Mouse (Mus musculus) CH12F3 (cell line): ENCODE results near the gene Tsc22d1.

ENCODE experiments used
- in situ Hi-C: fragments of 300-500 bp; cut with MboI; formaldehyde crosslinking; loops from 2 replicates; pipeline ENCODE4 v1.14.3; 2020; ENCODE audit warnings: low sequenced_read_pairs

Gene Tsc22d1

DNA sequence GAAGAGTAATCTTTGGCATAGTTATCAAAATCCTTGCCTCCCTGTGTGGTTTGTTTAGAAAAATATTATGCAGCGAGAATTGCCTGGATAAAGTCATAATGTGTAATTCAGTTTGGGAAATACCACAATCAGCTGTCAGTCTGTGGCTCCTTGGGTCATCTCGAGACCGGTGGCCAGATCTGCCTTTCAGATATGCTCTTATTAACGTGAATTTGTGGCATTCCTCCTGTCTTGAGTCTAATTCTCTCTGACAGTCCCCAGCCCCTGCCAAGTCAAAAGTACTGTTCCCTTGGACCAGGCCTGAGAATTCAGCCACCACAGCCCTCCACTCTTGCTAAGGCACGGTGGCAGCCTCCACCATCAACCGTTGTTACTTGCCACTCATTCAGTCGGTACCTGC lies 97.2 kb downstream of the Tsc22d1 start:
- in situ Hi-C loops: no loop called here

DNA sequence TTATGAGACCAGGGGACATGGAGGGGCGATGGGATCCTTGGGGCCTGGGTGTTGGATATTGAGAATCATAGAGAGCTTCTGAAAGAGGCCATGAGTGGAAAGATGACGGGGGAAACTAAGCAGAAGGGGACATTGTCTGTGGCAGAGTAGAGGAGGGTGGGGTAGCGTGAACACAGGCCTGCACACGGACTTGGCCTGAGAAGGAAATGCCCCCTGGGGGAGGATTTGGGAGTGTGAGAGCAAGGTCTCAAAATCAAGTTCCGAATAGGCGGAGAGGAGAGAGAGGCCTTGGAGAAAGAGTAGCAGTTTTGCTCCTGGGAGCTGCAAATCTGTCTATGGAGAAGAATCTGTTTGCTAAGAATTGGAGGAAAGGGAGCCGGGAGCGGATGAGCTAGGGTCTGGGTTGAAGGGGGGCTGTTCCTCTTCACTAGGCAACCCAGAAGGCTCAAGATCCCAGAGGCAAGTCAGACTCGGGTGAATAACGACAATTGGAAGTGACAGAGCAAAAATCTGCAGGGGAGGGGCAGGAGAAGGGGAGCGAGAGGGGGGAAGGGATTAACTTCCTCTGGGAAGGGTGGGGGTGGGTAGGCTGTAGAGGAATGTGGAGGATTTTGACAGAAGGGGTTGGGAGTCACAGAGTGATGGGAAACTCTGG lies 98.8 kb downstream of the Tsc22d1 start:
- in situ Hi-C loops: no loop called here

DNA sequence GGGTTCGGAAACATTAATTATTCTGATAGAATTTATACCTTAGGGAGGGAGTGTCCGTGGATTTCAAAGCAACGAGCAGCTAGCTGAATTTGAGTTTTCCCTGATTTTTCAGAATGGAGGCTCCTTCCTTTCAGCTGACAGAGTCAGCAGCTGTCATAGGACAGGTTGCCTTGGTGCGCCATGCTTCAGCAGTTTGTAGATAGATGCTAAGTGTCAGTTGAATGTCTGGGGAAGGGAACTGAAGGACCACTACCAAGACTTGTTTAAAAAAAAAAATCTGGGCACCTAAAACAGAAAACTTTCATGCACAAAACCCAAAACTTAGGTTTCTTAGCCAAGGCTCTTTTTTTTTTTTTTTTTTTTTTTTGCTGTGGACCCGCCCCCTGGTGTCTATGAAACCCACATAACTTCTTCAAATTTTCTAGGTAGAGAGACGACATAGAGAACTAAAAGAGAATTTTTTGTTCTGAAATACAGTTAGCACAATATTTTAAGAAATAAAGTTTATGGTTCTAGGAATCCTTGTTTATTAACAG lies 99.4 kb downstream of the Tsc22d1 start:
- in situ Hi-C loops: no loop called here

DNA sequence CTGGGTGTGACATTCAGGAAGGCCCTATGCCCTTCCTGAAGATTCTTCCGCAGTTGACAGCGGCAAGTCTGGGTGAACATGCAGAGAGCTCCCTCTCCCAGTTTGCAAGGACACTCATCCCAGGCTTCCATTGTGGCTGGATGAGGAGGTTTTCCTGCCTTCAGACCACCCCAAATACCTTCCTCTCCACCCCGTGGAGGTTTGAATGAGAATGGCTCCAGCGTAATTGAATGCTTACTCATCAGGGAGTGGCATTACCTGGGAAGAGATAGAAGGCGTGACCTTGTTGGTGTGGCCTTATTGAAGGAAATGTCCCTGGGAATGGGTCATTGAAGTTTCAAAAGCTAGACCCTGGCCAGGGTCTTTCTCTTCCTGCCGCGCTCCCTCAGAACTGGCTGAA lies 100.9 kb downstream of the Tsc22d1 start:
- in situ Hi-C loops: no loop called here

DNA sequence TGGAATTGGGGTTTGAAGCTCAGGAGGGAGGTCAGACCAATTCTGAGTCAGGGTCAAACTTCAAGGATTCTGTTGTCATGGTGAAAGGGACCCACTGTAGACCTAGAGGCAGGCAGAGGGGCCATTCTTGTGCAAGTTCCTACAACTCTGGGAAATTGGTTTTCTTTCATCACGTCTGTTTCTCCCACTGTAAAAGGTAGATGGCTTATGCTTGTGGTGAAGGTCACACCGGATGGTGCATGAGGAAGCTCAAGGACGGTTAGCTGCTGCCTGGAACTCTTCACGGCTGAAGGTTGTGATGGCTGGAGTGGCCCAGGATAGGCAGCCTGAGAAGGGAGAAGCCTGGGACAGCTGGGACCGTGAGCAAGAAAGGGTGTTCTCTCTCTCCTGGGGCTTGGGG lies 103.5 kb downstream of the Tsc22d1 start:
- in situ Hi-C loops: no loop called here

DNA sequence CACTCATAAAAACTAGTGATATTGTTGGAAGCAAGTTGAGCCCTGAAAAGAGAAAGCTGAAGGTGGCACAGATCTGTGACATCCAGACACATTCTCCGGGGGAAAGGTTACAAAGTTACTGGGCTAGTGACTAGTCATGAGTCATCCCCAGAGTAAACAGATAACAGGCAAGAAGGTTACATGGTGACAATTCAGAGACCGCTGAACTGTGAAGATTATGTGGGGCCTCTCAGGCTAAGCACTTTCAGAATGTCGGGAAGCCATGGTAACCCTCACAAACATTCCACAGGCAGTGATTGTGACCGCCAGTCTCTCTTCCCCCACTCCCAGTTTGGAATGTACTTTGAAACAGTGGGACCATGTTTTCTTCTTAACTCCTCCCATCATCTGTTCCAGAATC lies 105.8 kb downstream of the Tsc22d1 start:
- in situ Hi-C loops: no loop called here

DNA sequence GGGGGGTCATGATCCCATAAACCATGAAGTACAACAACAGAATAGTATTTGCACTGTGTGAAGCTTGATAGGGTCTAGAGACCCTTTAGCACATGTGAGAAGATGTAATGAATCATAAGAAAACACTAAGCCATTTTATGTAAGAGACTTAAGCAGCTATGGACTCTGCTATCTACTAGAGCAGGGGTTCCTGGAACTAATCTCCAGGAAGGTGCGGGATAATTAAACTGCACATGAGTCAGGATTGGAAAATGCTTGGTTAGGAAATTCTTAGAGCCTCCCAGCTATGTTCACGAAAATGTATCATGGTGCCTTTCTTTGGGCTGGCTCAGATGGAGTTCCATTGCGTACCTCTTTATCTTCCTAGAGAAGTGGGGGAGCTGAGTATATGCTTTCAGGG lies 106.5 kb downstream of the Tsc22d1 start:
- in situ Hi-C loops: no loop called here

DNA sequence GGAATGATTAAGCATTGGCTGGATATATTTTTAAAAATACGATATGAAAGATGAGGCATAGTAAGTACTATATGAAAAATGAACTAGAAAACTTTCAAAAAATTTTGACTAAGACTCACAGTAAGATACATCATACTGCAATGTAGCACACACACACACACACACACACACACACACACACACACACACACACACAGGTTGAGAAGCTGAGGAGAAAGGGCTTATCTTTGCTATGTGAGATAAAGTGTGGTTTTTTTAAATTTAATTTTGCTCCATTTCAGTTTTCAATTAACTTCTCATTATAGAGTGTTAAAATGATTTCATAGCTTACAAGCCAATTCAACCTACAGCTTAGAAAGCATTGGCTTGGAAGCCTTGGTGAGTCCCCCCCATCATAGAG lies 108.6 kb downstream of the Tsc22d1 start:
- in situ Hi-C loops: no loop called here

DNA sequence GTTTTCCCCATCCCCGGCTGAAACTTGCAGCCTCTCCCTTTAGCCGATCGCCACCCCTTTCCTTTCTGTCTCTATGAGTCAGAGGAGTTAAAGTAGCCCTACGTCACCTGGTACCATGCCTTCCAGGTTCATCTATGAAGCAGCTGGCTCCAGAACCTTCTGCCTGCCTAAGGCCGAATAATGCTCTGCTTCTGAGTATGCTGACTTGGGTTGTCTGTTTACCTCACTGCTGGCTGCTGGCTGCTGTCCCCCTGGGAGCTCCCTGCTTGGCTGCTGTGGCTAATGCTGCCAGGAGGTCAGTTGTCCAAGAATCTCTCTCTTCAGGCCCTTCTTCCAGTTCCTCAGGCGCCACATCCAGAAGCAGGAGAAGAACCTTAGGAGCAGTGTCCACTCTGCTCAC lies 111.7 kb downstream of the Tsc22d1 start:
- in situ Hi-C loops: no loop called here

DNA sequence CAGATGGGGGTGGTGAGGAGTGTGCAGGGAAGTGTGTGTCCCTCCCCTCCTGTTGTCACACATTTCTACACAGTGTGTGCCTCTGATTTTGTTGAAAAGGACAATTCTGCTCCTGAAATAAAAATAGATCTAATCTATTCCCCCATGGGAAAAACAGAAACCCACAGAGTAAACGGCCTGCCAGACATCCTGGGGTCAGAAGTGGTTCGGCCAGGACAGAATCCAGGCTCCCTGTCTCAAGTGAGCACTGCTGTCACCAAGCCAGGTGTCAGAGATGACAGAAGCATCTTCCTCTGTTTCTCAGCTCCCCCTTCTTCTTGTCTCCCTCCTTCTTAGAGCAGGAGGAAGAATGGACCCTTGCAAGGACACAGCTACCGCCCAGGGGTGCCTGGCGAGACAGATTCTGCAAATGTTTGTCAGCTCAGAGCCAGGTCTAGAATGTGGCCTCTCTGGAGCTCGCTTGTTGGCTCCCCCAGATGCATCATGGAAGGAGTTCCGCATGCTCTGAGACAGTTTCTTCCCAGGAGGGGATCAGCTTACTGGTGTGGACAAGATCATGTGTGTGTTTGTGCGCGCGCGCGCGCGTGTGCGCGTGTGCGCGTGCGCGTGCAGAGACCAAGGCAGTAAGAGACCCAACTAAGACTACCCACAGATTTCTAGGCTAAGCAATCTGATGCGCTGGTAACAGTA lies 112.4 kb downstream of the Tsc22d1 start:
- in situ Hi-C loops: no loop called here

DNA sequence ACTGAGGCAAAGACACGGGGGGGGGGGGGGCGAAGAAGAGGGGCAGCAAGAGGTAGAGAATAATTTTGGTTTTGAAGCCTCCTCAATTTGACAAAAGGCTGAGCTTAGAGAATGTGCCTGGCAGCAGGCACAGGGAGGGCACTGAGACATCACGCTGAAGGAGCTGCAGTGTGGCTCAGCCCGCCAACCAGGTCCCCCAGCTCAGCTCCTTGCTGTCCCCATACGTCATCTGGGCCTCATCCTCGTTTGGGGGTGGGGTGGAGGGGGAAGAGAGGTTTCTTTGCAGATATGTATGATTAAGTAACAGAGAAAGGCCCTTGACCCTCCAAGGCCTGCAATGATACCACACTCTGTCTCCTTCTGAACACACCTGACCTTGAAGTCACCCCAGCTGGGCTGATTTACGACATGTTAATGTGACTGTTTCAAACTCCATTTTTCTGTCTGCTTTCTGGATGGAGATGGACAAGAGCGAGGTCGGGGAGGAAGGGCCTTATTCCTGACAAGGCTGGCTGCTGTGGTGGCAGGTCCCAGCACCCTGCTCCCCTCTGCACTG lies 113.1 kb downstream of the Tsc22d1 start:
- in situ Hi-C loops: no loop called here

DNA sequence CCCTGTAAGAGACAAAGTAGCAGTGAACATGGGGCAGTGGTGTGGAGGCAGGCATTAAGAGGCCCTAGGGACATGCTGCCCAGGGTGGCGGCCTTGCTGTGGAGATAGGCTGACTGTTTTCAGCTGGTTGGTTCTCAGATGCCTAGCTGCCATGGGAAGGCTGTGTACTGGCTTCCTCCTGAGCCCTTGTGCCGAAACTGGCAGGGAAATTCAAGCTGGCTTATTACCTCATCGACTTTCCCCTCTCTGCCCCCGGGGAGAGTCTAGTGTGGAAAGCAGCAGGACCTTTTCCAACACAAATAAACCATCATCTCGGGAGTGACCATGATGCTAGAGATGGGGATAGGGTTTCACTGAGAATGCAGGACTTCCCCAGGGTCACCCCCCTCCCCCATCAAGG lies 113.9 kb downstream of the Tsc22d1 start:
- in situ Hi-C loops: no loop called here

DNA sequence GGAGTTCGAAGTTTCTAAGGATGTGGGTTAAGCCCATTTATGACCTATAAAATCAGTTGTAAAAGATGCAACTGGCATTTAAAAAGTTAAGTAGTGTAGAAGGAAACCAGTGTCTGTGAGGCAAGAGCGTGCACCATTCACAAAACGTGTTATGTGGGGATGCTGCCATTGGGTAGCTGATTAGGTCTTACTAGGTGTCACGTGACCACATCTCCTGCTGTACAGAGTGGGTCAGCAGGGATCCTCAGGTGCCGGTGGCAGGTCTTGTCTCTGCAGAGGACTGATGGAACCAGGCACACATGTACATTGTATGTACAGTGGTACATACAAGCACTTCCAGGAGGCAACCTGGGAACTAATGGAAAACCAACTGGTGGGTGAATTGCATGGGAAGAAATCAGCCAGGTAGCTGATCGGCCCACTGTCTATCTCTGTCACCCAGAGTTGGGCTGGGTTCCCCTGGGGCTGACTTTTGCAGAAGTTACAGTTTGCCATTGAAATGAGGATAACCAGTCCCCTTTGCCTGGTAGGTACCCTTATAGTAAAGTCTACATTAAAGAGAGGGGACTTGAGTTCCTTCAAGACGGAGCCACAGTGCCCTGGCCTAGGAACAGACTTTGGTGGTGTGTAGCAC lies 116.4 kb downstream of the Tsc22d1 start:
- in situ Hi-C loops: no loop called here

DNA sequence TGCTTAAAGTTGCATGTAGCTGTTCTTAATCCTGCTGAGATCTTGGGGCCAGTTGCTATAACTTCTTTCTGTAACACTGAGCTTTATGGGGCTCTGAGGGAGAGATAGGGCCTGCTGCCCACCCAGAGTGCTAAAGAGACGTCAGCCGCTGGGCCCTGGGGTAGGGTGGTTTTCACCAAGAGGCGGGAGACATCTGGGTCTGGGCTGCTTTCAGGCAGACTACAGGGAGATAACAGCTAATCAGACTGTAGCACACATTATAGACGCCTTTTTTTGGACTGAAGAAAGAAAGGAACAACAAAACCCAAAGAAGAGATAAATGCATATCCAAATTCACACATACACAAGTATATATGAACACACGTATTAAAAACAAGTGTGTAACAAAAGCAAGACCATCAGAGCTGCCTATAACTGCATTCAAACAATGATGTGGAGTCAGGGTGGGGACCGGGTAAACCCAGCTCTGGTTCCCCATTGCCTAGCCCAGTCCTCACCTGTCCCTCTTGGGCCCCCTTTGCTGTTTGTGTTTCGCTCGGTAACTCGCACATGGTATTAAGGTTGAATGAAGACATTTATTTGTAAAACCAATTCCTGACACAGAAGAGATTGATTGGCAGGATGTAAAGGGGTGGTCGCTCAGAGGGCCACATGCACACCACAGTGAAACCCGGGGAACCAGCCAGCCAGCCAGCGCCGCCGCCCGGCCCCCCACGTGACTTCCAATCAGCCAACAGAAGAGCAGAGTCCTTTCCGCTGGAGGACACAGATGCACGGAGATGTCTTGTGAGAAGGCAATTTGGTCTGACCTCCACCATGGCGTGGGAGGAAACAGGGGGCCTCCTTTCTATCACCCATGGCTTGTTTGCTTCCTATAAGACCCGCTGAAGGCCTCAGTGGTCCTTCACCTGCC lies 117.8 kb downstream of the Tsc22d1 start:
- in situ Hi-C loops: no loop called here

DNA sequence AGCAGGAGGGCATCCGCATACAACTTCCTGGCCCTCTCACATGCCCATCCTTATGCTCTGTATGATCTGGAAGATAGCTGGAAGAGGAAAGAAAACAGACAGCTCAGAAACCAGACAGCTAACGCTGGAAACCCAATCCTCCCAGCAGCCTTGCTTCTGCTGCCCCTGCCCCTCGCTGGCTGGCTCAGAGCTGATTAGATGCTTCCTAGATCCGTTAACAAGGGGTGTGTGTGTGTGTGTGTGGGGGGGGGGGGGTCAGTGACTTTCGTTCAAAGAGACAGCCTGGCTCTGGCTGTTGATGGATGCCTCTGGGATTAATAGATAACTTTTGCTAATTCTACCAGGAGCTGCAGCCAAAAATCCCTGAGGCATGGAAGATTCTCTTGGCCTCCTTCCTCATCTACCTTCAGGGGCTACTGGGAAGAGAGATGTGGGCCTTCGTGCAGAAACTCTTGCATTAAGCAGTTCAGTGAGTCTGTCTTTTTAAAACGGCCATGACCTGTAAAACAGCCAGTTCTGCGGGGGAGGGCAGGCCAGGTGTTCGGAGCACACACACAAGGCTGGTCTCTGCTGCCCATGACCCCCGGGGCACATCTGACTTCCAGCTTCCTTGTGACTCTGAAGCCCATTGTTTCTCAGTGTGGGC lies 118.5 kb downstream of the Tsc22d1 start:
- in situ Hi-C loops: no loop called here

DNA sequence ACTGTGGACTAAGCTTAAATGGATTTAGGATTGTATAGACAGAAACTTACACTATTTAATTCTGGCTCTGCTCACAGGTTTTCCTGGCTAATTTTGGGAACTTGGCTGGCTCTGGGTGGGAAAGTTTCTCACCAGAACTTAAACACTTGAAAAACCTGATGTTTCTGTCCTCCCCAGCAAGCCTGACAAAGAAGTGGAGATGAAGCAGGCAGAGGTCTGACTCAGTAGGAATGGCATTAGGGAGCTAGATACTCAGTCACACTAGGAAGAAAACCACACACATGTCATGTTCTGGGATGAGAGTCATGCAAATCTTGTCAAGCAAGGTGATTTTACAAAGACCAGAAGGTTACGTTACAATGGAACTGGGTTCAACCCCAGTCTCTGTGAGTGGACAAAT lies 120.3 kb downstream of the Tsc22d1 start:
- in situ Hi-C loops: no loop called here

DNA sequence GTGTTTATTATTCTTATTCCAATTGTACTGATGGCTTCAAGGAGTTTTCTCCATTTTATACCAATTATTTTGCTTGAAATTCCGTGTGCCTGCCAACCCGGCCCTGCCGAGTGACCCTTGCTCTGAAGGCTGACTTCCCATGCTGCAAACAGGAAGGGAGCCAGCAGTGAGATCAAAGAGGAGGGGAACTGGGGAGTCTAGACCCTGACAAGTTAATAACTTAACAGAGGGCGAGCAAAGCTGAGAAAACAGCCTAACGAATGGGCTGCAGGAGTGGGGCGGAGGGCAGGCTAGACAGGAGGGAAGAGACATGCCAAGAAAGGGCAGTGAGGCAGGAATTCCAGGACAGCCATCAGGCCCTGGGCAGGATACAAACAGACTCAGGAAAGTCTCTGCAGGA lies 122.2 kb downstream of the Tsc22d1 start:
- in situ Hi-C loops: no loop called here

DNA sequence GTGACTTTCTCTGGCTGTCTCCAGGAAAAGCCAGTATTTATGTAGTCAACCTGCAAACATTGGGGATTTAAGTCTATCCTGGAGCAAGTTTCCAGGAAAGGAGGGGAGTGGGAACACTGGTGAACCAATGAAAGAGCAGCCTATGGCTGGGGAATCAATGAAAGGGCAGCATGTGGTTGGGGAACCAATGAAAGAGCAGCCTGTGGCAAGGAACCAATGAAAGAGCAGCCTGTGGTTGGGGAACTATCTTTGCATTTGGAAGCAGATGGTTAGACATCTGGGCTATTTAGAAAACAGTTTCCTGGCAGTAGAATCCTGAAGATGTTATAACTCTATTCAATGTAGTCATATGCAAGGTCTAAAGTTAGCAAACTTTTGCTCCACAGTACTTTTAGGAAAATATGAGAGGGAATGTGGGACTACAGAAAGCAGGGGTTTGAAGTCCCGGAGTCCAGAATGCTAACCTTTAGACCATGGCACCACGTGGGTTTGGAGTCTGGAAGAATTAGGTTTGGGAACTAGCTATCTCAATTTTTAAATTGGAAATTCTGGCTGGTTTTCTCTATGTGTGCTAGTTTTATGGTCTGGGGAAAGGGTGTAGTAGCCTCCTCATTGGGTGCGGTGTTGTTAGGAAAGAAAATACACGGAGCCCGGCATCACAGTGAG lies 125.4 kb downstream of the Tsc22d1 start:
- in situ Hi-C loops: no loop called here

DNA sequence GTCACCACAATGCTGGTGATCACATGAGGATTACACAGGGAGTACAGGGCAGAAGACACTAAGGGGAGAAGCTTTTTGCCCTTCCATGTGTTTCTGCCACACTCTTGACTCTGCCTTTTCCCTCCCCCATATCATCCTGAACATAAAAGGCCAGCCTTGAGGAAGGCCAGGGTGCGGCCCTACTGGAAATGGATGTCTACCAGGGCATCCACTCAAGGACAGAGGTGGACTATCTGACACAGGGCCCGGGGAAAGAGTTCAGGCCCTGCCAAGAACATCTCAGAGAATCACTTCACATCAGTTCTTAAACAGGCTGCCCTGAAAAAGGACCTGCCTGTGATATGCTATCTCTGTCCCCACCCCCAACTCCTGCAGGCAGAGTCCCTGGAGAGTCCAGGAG lies 126.6 kb downstream of the Tsc22d1 start:
- in situ Hi-C loops: no loop called here

DNA sequence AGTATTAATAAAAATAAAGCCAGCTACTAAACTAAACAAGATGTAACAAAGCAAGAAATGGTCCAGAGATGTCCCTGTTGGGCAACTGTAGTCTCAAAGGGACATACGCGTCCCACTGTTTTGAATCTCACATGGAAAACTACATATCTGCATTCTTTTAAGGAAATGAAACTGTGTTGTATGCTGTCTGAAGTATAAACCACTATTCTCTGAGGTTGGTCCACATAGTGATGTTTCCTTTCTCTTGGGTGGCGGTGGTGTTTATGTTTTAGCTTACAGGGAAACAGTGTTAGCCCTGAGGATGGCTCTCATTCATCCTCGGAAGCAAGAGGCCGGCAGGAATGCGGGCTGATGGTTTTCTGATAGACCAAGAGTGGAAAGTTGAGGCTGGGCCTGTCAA lies 129.4 kb downstream of the Tsc22d1 start:
- in situ Hi-C loops: no loop called here
